Mouse (Mus musculus): ENCODE measurements at regions not wholly inside any gene's neighbourhood (a gene's known extent, or its start where the extent isn't known, plus 50 kb on each side); places are given as distances from the start of the nearest gene placed in this dataset.

DNA sequence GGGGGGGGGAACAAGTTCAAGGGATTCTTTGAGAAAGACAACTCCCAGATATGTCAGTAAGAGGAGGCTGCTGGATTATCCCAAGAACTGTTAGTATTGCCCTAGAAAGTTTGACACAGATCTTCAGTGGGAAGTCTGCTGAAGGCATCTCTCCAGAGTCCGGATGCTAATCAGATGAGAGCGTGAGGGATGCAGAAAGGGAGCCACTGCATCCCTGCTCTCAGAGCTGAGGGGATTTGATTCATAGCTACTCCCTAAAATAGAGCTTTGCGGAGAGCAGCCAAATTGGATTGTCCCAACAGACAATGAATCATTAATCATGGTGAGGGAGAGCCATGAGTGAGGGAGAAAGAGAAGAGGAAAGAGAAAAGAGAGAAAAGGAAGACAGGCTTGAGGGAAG, 408.2 kb downstream of the Pdcd6ip start:
- peak; percentile 21 for DNase-seq (ENCODE audit: low read depth)
- TF ChIP-seq POLR2A (IDR thresholded peaks at IDR 0.05; ENCODE audit: borderline replicate concordance, extremely low read depth, insufficient read depth, insufficient read length, poor library complexity, severe bottlenecking) (no peak), CTCF (IDR thresholded peaks at IDR 0.05; ENCODE audit: borderline replicate concordance, extremely low read depth, insufficient read depth, insufficient read length) (no peak)

DNA sequence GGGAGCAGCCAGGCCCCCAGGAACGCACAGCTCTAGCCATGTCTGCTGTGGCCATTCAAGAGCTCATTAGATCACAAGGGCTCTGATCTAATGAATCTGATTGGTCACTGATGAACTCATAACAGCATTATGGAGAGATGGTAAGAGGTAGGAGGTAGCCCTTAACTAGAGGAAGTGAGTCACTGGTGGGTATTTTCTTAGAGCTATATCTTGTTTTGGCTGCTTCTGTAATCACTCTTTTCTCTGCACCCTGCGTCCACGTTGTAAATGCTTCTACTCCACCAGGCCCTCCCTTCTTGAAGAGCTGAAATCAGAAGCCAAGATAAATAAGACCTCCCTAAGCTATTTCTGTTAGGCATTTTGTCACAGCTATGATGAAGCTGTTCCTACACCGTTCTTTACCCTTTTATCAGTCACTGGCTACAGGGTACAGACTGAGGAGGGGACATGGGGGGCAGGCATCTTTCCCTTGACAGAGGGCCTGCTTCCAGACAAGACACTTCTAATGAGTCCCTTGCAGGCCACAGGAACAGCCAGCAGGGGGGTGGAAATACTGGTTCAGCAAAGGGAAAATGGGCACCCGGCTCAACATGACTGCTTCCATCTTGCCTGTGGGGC, 412.1 kb downstream of the Pdcd6ip start:
- DNase-seq (ENCODE audit: low read depth) = no peak

DNA sequence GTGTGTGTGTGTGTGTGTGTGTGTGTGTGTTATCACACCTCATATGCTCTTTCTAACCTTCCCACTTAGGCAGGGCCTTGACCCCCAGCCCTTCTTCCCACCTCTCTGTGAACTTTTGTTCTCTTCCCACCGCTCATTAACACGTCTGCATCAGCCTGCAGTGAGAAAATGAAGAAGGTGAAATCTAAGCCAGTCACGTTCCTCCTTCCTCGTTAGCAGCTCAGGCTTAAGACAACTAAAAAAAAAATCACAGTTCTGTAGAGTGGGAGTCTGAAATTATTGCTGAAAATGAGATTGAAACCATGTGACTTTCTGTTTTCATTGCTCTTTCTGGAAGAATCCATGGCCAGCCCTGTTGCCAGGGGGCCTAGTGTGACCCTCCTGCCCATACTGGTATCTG, 420.7 kb downstream of the Pdcd6ip start:
- TF ChIP-seq CTCF (IDR thresholded peaks at IDR 0.05; ENCODE audit: borderline replicate concordance, extremely low read depth, insufficient read depth, insufficient read length) = no peak
- TF ChIP-seq POLR2A (IDR thresholded peaks at IDR 0.05; ENCODE audit: borderline replicate concordance, extremely low read depth, insufficient read depth, insufficient read length, poor library complexity, severe bottlenecking) = no peak
- DNase-seq (ENCODE audit: low read depth) = peak; percentile 50

More for the DNA sequence above, 412.1 kb downstream of the Pdcd6ip start:
- TF ChIP-seq CTCF (IDR thresholded peaks at IDR 0.05; ENCODE audit: borderline replicate concordance, extremely low read depth, insufficient read depth, insufficient read length) (no peak), POLR2A (IDR thresholded peaks at IDR 0.05; ENCODE audit: borderline replicate concordance, extremely low read depth, insufficient read depth, insufficient read length, poor library complexity, severe bottlenecking) (no peak)

DNA sequence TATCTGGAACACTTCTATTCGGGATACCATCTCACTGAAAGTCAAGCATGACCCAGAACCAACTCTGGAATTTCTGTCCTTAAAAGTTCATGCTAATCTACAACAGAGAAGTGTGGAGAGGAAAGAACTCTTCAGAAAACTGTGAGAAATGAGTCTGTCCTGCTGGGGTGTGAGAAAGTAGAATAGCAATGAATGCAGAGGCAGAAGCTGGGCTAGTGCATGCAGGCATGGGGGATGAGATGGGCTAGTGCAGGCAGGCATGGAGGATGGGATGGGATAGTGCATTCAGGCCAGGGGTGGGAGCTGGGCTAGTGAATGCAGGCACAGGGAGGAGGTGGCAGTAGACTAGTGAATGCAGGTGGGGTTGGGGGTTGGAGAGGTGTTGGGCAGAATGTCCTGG, 424.8 kb downstream of the Pdcd6ip start:
- no peak for TF ChIP-seq POLR2A (IDR thresholded peaks at IDR 0.05; ENCODE audit: borderline replicate concordance, extremely low read depth, insufficient read depth, insufficient read length, poor library complexity, severe bottlenecking)
- TF ChIP-seq CTCF (IDR thresholded peaks at IDR 0.05; ENCODE audit: borderline replicate concordance, extremely low read depth, insufficient read depth, insufficient read length) = no peak

DNA sequence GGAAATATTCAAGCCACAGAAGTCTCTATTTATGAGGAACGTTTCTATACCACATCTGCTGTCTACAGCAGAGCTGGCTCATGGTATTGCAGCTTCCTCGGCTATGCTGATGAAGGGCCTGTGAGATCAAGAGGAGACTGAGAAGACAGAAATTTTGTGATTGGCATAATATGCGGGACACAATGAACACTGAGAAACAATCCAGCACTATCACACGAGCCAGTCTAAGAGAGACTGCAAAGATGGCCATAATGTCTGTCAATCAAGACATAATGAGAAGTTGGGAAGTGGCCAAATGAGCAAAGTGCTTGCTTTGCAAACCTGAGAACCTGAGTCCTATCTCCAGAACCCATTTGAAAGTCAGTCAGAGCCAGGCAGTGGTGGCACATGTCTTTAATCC, 437.5 kb downstream of the Pdcd6ip start:
- peak; percentile 88 for DNase-seq (ENCODE audit: low read depth)
- TF ChIP-seq CTCF (IDR thresholded peaks at IDR 0.05; ENCODE audit: borderline replicate concordance, extremely low read depth, insufficient read depth, insufficient read length) = no peak
- TF ChIP-seq POLR2A (IDR thresholded peaks at IDR 0.05; ENCODE audit: borderline replicate concordance, extremely low read depth, insufficient read depth, insufficient read length, poor library complexity, severe bottlenecking) = no peak

More for the DNA sequence above, 424.8 kb downstream of the Pdcd6ip start:
- DNase-seq (ENCODE audit: low read depth) = no peak

DNA sequence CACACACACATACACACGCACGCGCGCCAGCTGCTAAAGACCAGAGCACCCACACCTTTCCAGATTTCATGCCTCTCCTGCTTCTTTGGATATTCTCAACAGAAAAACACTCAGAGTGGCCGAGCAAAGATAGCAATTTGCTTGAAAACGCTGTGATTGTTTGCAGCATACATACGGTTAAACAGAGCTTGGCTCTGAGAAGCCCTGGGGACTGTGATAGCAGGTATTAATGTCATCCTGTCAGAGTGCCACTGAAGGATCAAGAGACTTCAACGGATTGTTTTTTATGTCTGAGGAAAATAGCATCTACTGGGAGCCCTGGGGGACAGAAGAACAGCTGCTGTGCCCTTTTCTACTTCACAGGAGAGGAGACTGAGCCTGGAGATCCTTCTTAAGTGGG, 440.4 kb downstream of the Pdcd6ip start:
- no peak for TF ChIP-seq POLR2A (IDR thresholded peaks at IDR 0.05; ENCODE audit: borderline replicate concordance, extremely low read depth, insufficient read depth, insufficient read length, poor library complexity, severe bottlenecking)
- TF ChIP-seq CTCF (IDR thresholded peaks at IDR 0.05; ENCODE audit: borderline replicate concordance, extremely low read depth, insufficient read depth, insufficient read length) = no peak
- DNase-seq (ENCODE audit: low read depth) = peak; percentile 69

DNA sequence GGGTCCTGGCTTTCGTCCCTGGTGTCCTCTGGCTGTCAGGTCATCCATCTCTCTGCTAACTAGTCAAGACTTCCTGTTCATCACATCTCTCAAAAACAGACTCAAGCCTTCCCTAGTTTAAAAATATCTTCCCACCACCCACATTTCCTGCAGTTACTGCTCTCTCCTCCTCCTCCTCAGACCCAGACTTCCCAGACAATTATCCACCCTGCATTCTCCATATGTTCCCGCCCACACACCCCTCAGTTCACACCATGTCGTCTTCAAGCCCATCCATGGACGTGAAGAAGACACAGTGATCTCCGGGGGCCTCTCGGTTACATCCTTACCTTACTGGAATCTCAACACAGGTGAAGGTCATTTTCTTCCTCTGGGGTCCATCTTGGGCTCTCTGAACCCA, 444.4 kb downstream of the Pdcd6ip start:
- DNase-seq (ENCODE audit: low read depth) = no peak
- TF ChIP-seq POLR2A (IDR thresholded peaks at IDR 0.05; ENCODE audit: borderline replicate concordance, extremely low read depth, insufficient read depth, insufficient read length, poor library complexity, severe bottlenecking) (no peak), CTCF (IDR thresholded peaks at IDR 0.05; ENCODE audit: borderline replicate concordance, extremely low read depth, insufficient read depth, insufficient read length) (no peak)

DNA sequence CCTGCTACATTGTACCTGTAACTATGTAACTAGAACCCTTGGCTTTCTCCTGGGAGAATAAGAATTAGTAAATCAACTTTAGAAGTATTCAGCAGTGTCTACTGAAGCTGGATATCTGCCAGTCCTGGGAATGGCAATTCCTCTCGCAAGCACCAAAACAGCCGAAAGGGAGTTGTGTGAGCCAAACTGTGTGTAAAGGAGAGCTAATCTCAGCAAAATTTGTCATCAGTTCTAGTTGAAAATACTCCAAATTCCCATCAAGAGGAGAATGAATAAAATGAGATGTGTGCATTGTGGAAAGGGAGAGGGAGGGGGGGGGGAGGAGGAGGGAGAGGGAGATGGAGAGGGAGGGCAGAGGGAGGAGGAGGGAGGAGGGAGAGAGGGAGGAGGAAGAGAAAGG, 447.8 kb downstream of the Pdcd6ip start:
- TF ChIP-seq POLR2A (IDR thresholded peaks at IDR 0.05; ENCODE audit: borderline replicate concordance, extremely low read depth, insufficient read depth, insufficient read length, poor library complexity, severe bottlenecking) (no peak), CTCF (IDR thresholded peaks at IDR 0.05; ENCODE audit: borderline replicate concordance, extremely low read depth, insufficient read depth, insufficient read length) (no peak)

DNA sequence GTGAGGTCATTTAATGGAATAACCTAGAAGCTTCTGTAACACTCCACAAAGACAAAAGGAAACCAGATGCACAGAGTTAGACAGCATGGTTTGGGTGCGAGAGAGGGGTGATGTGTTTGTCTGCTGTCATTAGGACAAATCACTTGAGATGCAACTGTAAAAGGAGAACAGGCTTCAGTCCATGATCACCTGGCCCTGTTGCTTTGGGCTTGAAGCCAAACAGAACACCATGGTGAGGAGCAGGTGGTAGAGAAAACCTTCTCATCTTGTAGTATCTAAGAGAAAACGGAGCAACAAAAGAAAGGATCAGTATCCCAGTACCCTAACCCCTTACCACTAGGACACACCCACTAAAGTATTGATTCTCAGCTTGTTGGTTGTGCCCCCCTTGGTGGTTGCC, 449.5 kb downstream of the Pdcd6ip start:
- TF ChIP-seq CTCF (IDR thresholded peaks at IDR 0.05; ENCODE audit: borderline replicate concordance, extremely low read depth, insufficient read depth, insufficient read length) (no peak), POLR2A (IDR thresholded peaks at IDR 0.05; ENCODE audit: borderline replicate concordance, extremely low read depth, insufficient read depth, insufficient read length, poor library complexity, severe bottlenecking) (no peak)
- DNase-seq (ENCODE audit: low read depth) = no peak

More for the DNA sequence above, 447.8 kb downstream of the Pdcd6ip start:
- peak; percentile 70 for DNase-seq (ENCODE audit: low read depth)

DNA sequence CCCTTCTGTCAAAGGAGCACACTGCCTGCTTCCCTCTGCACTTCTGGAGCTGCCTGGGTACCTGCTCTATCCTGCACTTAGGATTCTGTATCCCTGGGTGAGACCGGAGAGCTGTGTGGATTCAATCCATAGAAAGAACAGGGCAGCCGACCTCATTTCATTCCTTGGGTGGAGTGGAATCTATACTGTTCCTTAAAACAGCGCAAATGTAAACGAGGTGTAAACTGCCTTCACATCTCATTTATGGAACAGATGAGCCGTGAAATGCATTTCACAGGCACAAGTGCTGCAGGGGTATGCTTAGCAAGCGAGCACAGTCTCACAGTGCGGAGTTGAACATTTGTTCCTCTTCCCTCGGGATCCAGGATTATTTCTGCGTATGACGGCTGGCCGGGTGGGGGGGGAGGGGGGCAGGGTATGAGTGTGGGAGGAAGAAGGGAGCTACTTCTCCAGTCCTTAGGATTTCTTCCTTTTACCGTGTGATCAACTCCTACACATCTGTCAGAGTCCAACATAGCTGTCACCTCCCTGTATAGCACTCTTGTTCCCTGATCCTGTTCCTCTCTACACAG, 459.3 kb downstream of the Pdcd6ip start:
- TF ChIP-seq CTCF (IDR thresholded peaks at IDR 0.05; ENCODE audit: borderline replicate concordance, extremely low read depth, insufficient read depth, insufficient read length) (no peak), POLR2A (IDR thresholded peaks at IDR 0.05; ENCODE audit: borderline replicate concordance, extremely low read depth, insufficient read depth, insufficient read length, poor library complexity, severe bottlenecking) (no peak)

DNA sequence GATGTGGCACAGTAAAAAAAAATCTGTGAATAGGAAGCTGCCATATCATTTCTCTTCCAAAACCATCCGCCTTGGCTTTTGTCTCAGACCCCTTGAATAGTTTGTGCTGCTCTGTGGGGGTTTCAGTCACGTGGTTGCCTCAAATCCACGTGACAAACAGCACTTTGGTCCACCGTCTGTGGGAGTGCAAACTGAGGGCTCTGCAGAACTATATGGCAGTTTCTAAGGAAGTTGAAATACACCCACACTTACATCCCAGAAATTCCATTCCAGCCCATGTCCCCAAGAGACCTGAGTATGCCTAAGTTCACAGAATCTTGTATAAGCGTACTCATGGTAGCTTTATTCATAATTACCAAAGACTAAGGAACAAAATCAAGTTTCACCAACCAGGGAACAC, 460.1 kb downstream of the Pdcd6ip start:
- no peak for DNase-seq (ENCODE audit: low read depth)
- no peak for TF ChIP-seq CTCF (IDR thresholded peaks at IDR 0.05; ENCODE audit: borderline replicate concordance, extremely low read depth, insufficient read depth, insufficient read length)
- TF ChIP-seq POLR2A (IDR thresholded peaks at IDR 0.05; ENCODE audit: borderline replicate concordance, extremely low read depth, insufficient read depth, insufficient read length, poor library complexity, severe bottlenecking) = no peak

More for the DNA sequence above, 459.3 kb downstream of the Pdcd6ip start:
- DNase-seq (ENCODE audit: low read depth) = peak; percentile 88

DNA sequence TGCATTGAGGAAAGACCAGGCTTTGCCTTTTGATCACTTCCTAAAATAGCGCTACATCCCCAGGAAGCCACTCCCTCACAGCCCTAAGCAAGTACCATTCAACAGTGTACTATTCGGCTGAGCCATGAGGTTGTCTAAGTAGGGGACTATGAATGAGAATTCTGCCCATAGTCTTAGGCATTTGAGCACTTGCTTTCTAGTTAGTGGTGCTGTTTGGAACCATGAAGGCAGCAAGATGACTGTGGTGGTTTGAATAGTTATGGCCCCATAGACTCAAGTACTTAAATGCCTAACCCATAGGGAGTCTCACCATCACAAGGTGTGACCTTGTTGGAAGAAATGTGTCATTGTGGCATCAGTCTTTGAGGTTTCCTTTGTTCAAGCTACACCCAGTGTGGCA, 464.2 kb downstream of the Pdcd6ip start:
- DNase-seq (ENCODE audit: low read depth) = no peak
- TF ChIP-seq POLR2A (IDR thresholded peaks at IDR 0.05; ENCODE audit: borderline replicate concordance, extremely low read depth, insufficient read depth, insufficient read length, poor library complexity, severe bottlenecking) (no peak), CTCF (IDR thresholded peaks at IDR 0.05; ENCODE audit: borderline replicate concordance, extremely low read depth, insufficient read depth, insufficient read length) (no peak)
